Mouse (Mus musculus) forebrain, embryonic 13.5 days (tissue): ENCODE measurements around the gene Lrrc75b. TPM values are rescaled to one million over a fixed set of nuclear protein-coding genes. Genes with fewer than 3 reads are reported as not detected.
"Not testable (repeated sequence)": the region's sequence is repeated elsewhere in the genome, so short reads cannot be mapped to it uniquely, and the experiment has no call there.

Experiments used
- ATAC-seq: fragments of 200-750 bp; cut with Nextera tagmentation; 2 replicates; pipeline ENCODE4 v1.8.0; 2017
- H3K27ac ChIP-seq: fragments of 300-500 bp; sonication (generic); 2 replicates; pipeline ENCODE4 v1.5.1; 2015; ENCODE audit warnings: inconsistent platforms, mild to moderate bottlenecking, moderate library complexity
- H3K27me3 ChIP-seq: fragments of 300-500 bp; sonication (generic); 2 replicates; pipeline ENCODE4 v1.6.1; 2015; ENCODE audit warnings: mild to moderate bottlenecking, inconsistent platforms
- H3K36me3 ChIP-seq: fragments of 300-500 bp; sonication (generic); 2 replicates; pipeline ENCODE4 v1.6.1; 2015; ENCODE audit warnings: mild to moderate bottlenecking, inconsistent platforms; ENCODE audit not compliant: poor library complexity, severe bottlenecking
- H3K4me1 ChIP-seq: fragments of 300-500 bp; sonication (generic); 2 replicates; pipeline ENCODE4 v1.6.1; 2015; ENCODE audit warnings: inconsistent platforms
- H3K4me2 ChIP-seq: fragments of 300-500 bp; sonication (generic); 2 replicates; pipeline ENCODE4 v1.6.1; 2015; ENCODE audit warnings: inconsistent platforms, mild to moderate bottlenecking, moderate library complexity
- H3K4me3 ChIP-seq: fragments of 300-500 bp; sonication (generic); 2 replicates; pipeline ENCODE4 v1.5.1; 2015; ENCODE audit warnings: mild to moderate bottlenecking, inconsistent platforms
- H3K9ac ChIP-seq: fragments of 300-500 bp; sonication (generic); 2 replicates; pipeline ENCODE4 v1.6.1; 2015; ENCODE audit warnings: mild to moderate bottlenecking, inconsistent platforms
- H3K9me3 ChIP-seq: fragments of 300-500 bp; sonication (generic); replicated peaks from 2 replicates; pipeline ENCODE4 v1.6.1; 2016; ENCODE audit warnings: inconsistent platforms
- WGBS: fragments of 180-500 bp; shearing (Covaris S2); methylation state at CpG from one replicate; pipeline ENCODE4 v1.1.7; 2015; 5-methylcytosine and 5-hydroxymethylcytosine counted together
- polyA plus RNA-seq: library from polyadenylated mRNA; unstranded; fragments of >200 nt; fragmentation: Nextera tagmentation; extraction: Ambion mirVana; gene quantifications from 2 replicates; pipeline ENCODE4 v1.2.1, GENCODE M21; 2015

Gene Lrrc75b
- polyA plus RNA-seq, 1 experiment from 2014 or later, result 10.4 TPM

DNA sequence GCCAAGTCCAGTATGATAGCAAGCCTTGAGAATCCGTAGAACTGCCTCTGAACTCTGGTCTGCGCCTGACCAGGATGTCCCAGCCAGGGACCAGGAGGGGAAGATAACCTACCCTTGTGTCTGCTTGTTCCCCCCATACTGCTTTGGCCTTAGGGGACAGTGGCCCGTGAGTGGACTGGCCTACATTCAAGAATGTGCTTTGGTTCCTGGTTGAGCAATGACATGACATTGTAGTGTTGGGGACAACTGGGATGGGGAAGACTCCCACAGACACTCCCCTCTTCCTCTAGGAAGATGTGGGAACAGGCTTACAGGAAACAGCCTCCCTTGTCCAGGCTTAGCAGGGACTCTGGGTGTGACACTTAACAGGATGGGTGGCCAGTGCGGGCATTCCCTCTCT, 27.7 kb upstream of the Lrrc75b start:
- no peak overlapping the region for H3K4me3 ChIP-seq
- H3K4me2 ChIP-seq, result no peak overlapping the region
- H3K36me3 ChIP-seq, result no peaks in the 10 kb centered on the region
- no peak overlapping the region for H3K27ac ChIP-seq
- 86% methylated on average over 4 of the region's 4 CpGs for WGBS
- peaks cover 11% of the 10 kb centered on the region for H3K27me3 ChIP-seq
- H3K9ac ChIP-seq, result no peak overlapping the region
- H3K9me3 ChIP-seq, result no peaks in the 10 kb centered on the region
- no peak for ATAC-seq
- peaks cover 10% of the 10 kb centered on the region for H3K4me1 ChIP-seq

DNA sequence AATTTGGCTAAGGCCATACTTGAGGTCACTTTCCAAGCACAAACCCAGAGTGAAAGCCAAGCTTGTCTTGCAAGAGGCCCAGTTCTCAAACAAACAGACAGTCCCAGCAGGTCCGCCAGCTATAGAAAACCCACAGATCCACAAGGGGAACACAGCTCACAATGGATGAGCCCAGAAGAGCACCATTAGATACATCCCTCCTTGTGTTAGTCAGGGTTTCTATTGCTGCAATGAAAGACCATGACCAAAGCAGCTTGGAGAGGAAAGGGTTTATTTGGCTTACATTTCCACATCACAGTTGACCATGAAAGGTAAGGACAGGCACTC, 26.4 kb upstream of the Lrrc75b start:
- Histone ChIP-seq H3K9me3 (no peaks in the 10 kb centered on the region), H3K4me1 (peaks cover 10% of the 10 kb centered on the region), H3K27ac (no peak overlapping the region), H3K27me3 (peaks cover 11% of the 10 kb centered on the region), H3K4me2 (no peak overlapping the region), H3K36me3 (no peaks in the 10 kb centered on the region), H3K9ac (no peak overlapping the region), H3K4me3 (no peak overlapping the region)
- WGBS, result 83% methylated on average over 1 of the region's 1 CpGs
- ATAC-seq, result no peak

DNA sequence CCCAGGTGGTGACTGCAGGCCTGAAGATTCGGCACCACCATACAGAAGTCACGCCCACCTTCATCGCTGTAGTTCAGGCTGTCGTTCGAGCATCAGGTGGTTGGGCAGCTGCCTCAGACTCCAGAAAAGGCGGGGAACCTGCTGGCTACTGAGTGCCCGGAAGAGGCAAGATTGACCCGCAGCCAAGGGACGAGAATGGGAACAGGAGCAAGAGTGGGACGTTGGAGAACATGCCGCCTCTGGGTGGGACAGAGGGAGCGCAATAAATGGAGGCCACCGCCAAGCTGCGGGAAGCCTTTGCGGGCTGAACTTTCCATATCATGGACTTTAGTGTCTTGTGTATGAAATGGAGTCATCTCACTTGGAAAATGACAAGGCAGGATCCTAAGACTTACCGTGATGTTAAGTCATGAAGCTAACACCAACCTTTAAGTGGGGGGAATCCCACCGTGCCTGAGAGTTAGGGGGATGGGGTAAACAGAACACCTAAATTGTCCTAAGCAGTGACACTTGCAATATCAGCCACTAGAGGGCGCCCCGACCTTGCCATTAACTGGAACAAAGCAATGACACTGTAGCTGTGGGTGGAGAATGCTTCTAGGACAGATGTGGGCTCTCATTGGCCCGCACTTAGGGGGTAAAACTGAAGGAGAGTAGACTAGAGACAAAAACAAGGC, 25.9 kb upstream of the Lrrc75b start:
- no peaks in the 10 kb centered on the region for H3K9me3 ChIP-seq
- no peaks in the 10 kb centered on the region for H3K36me3 ChIP-seq
- ATAC-seq, result peak; percentile 88
- peaks cover 11% of the 10 kb centered on the region for H3K27me3 ChIP-seq
- no peak overlapping the region for H3K27ac ChIP-seq
- WGBS, result 24% methylated on average over 20 of the region's 20 CpGs
- peaks cover 10% of the 10 kb centered on the region for H3K4me1 ChIP-seq
- H3K4me3 ChIP-seq, result no peak overlapping the region
- no peak overlapping the region for H3K9ac ChIP-seq
- peak overlapping the region; percentile 26 for H3K4me2 ChIP-seq

DNA sequence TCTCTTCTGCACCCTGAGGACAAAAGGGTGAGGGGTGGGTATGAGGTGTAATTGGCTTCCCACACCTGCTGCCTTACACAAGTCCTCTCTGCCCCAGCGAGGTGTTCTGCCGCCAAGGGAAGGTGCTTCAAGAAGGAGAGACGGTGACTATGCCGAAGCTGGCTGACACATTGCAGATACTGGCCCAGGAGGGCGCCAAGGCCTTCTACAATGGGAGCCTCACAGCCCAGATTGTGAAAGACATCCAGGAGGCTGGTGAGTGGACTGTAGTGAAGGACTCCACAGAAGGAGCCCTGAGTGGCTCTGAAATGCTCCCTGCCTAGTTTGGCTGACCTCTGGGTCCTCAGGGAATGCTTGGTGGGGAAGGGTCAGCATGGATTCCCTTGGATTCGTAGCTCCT, 19.0 kb upstream of the Lrrc75b start:
- no peak overlapping the region for H3K4me2 ChIP-seq
- no peak overlapping the region for H3K4me3 ChIP-seq
- no peak for ATAC-seq
- H3K27me3 ChIP-seq, result no peaks in the 10 kb centered on the region; the same call in 1 of the 2 replicates
- H3K9ac ChIP-seq, result no peak overlapping the region
- no peaks in the 10 kb centered on the region for H3K9me3 ChIP-seq
- H3K36me3 ChIP-seq, result no peaks in the 10 kb centered on the region
- no peak overlapping the region for H3K27ac ChIP-seq
- H3K4me1 ChIP-seq, result no peaks in the 10 kb centered on the region
- 82% methylated on average over 6 of the region's 6 CpGs for WGBS

DNA sequence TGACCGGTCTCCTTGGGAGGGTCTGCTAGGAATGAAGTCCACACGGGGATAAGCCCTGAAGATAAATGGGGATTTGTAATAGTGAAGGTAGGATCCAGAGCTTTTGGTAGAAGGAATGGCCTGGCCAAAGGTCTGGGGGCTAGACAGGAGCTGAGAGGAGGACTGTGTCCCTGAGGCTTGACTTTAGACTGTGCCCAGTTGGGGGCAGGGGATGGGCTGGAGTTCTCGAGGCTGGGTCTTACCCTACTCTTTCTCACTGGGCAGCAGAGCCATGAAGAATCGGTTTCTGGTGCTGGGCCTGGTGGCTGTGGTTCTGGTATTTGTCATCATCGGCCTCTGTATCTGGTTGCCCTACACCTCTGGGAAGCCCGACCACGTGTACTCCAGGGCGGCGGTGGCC, 13.8 kb upstream of the Lrrc75b start:
- Histone ChIP-seq H3K27me3 (no peaks in the 10 kb centered on the region; the same call in 1 of the 2 replicates), H3K4me1 (no peaks in the 10 kb centered on the region), H3K36me3 (no peaks in the 10 kb centered on the region), H3K4me3 (no peak overlapping the region), H3K4me2 (no peak overlapping the region), H3K9ac (0 out of 2 replicates have a peak overlapping the region, but pooled peaks have one; percentile 1), H3K27ac (no peak overlapping the region), H3K9me3 (no peaks in the 10 kb centered on the region)
- 90% methylated on average over 9 of the region's 9 CpGs for WGBS
- ATAC-seq, result no peak

DNA sequence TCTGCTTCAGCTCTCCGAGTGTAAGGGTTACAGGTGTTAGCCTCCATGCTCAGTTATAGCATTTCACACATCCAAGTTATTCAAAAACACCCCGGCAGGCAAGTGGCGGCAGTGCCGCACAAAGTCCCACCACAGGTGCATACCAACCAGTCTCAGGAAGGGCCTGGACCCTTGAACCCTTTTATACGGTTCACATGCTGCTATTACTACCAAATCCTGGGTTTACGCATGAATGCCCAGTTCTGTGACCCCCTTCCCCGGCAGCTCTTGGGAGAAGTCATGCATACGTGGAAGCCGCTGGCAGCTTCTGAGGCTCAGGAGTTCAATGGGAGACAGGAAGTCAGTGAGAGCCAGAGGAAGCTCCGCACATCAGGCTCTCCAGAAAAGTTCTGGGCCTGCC, 13.1 kb upstream of the Lrrc75b start:
- 44% methylated on average over 10 of the region's 10 CpGs for WGBS

DNA sequence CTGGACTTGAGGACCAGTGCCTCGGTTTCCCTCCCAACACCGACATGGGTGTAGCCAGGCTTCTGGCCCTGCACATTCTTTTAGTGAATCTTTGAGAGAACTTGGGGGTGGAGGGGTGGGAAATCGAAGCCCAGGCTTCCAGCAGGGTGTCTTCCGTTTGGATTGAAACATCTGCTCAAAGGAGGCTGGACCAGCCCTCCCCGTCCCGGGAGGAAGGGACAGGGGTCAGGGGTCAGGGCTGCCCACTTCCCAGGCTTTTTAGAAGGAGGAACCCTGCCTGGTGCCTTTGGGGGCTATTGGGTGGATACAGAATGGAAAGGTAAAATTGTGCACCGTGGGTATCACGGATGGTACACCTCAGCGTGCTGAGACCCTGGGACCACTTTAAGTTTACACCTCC, 11.8 kb upstream of the Lrrc75b start:
- Histone ChIP-seq H3K4me2 (no peak overlapping the region), H3K27ac (no peak overlapping the region), H3K9me3 (no peaks in the 10 kb centered on the region), H3K36me3 (no peaks in the 10 kb centered on the region), H3K4me1 (no peaks in the 10 kb centered on the region), H3K9ac (no peak overlapping the region), H3K27me3 (peaks cover 5% of the 10 kb centered on the region; the same call in 1 of the 2 replicates), H3K4me3 (no peak overlapping the region)
- no peak for ATAC-seq
- WGBS, result 43% methylated on average over 9 of the region's 9 CpGs

More for the DNA sequence above, 13.1 kb upstream of the Lrrc75b start:
- Histone ChIP-seq H3K9ac (no peak overlapping the region), H3K9me3 (no peaks in the 10 kb centered on the region), H3K36me3 (no peaks in the 10 kb centered on the region), H3K4me1 (no peaks in the 10 kb centered on the region), H3K4me2 (no peak overlapping the region), H3K4me3 (no peak overlapping the region), H3K27ac (no peak overlapping the region), H3K27me3 (peaks cover 5% of the 10 kb centered on the region; the same call in 1 of the 2 replicates)
- no peak for ATAC-seq

DNA sequence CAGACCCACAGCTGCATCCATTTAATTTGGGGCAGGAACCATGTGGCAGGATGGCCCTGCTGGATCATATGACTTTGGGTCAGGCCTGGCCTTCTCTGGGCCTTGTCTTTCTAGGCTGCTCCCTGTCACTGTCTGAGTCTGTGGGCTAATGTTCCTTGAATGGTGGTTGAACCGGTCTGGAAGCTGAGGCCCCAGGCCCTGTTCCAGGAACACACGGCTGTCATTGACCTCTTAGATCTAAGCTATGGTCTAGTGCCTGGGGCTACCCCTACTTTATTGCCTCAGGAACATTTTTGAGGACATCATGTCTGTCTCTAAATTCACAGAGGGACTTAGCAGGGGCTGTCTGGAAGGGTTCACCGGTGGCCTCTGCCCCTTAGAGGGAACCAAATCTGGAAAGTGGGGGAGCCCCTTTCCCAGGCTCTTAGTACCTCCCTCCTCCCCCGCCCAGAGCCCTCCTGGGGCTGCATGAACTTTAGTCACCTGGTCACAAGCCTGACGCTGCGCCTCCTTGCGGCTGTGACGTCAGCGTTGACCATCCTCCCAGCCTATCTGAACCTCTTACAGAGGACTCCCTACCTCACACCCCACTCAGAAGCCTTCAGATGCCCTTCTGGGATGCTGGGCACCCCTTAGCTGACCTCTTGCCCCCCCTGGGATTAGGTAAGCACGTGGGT, 11.0 kb upstream of the Lrrc75b start:
- no peaks in the 10 kb centered on the region for H3K36me3 ChIP-seq
- 31% methylated on average over 10 of the region's 10 CpGs for WGBS
- no peaks in the 10 kb centered on the region for H3K9me3 ChIP-seq
- H3K4me2 ChIP-seq, result no peak overlapping the region
- ATAC-seq, result no peak
- no peak overlapping the region for H3K27ac ChIP-seq
- H3K4me3 ChIP-seq, result no peak overlapping the region
- H3K27me3 ChIP-seq, result peaks cover 5% of the 10 kb centered on the region; the same call in 1 of the 2 replicates
- H3K4me1 ChIP-seq, result no peaks in the 10 kb centered on the region
- H3K9ac ChIP-seq, result no peak overlapping the region

DNA sequence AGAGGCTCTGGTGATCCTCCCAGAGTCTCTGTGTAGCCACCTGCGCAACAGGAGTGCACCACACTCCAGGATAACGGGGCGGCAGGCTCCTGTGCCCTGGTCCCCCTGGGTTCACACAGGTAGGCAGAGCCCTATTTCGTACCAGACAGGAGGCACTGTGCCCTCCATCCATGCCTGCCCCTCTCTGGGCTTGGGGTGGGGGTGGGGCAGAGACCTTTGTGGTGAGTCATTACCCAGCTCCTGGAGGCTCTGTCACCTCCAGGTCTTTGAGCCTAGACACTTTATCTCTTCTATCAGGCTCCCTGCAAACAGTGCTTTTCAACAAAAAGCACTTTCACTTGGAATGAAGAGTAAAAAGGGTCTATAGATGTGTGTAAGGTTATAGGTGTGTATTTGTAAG, 8.7 kb upstream of the Lrrc75b start:
- Histone ChIP-seq H3K4me3 (no peak overlapping the region), H3K27ac (no peak overlapping the region), H3K9me3 (no peaks in the 10 kb centered on the region), H3K4me1 (no peaks in the 10 kb centered on the region), H3K27me3 (peaks cover 12% of the 10 kb centered on the region; the same call in 1 of the 2 replicates), H3K4me2 (no peak overlapping the region), H3K36me3 (no peaks in the 10 kb centered on the region), H3K9ac (no peak overlapping the region)
- ATAC-seq, result no peak
- WGBS, result 7% methylated on average over 4 of the region's 4 CpGs

DNA sequence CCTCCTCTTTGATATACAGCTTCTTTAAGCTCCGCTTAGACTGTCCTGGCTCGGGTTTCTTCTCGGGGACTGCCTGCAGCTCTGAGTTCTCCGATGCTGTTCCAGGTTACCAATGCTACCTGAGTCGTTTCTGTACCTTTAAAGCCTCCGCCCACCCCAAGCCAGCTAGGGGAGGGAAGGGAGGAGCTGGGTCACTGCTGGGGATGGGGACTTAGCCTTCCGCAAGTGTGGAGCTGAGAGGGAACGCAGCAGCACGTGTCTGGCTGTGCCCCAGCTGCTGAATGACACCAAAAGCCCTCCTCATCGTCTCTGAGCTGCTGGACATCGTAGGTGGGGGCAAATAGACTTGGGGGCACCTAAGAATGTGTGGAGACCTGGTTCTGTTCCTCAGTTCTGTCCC, 8.3 kb upstream of the Lrrc75b start:
- no peak for ATAC-seq
- no peak overlapping the region for H3K9ac ChIP-seq

DNA sequence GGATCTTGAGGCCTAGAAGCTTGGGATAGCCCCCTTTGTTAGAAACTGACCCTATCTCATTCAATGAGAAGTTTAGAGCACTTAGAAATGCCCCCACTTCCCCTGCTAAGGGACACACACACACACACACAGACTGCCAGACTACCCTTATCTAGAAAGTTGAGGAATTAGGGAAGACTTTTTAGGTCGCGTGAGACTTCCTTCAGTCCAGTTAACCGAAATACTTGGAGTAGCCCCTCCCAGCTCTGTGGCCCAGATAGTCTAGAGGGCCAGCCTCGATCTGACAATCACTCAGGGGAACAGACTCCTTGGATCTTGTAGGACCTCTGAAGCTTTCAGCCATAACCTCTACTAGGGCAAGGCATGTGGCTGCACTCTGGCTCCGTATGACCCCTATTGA, 7.9 kb upstream of the Lrrc75b start:
- no peak overlapping the region for H3K9ac ChIP-seq
- H3K4me1 ChIP-seq, result no peaks in the 10 kb centered on the region
- H3K4me3 ChIP-seq, result no peak overlapping the region
- H3K9me3 ChIP-seq, result no peaks in the 10 kb centered on the region
- H3K4me2 ChIP-seq, result no peak overlapping the region
- H3K27me3 ChIP-seq, result peaks cover 14% of the 10 kb centered on the region
- H3K36me3 ChIP-seq, result no peaks in the 10 kb centered on the region
- no peak overlapping the region for H3K27ac ChIP-seq
- WGBS, result 43% methylated on average over 5 of the region's 5 CpGs
- ATAC-seq, result no peak

More for the DNA sequence above, 8.3 kb upstream of the Lrrc75b start:
- Histone ChIP-seq H3K4me2 (no peak overlapping the region), H3K27me3 (peaks cover 13% of the 10 kb centered on the region; the same call in 1 of the 2 replicates), H3K9me3 (no peaks in the 10 kb centered on the region), H3K36me3 (no peaks in the 10 kb centered on the region), H3K4me3 (no peak overlapping the region), H3K4me1 (no peaks in the 10 kb centered on the region), H3K27ac (no peak overlapping the region)
- WGBS, result 6% methylated on average over 11 of the region's 11 CpGs

DNA sequence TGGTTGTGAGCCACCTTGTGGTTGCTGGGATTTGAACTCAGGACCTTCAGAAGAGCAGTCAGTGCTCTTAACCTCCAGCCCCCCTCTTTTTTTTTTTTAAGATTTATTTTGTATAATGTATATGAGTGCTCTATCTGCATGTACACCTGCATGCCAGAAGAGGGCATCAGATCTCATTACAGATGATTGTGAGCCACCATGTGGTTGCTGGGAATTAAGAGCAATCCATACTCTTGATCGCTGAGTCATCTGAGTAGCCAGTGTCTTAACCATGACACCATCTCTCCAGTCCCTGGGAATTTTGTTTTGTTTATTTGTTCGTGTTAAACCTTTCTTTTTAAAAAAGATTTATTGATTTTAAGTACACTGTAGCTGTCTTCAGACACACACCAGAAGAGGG, 6.6 kb upstream of the Lrrc75b start:
- not testable (repeated sequence) for H3K9ac ChIP-seq, H3K4me3 ChIP-seq, H3K36me3 ChIP-seq, H3K27ac ChIP-seq, H3K9me3 ChIP-seq, ATAC-seq, H3K4me2 ChIP-seq, H3K4me1 ChIP-seq
- 91% methylated on average over 2 of the region's 2 CpGs for WGBS
- H3K27me3 ChIP-seq, result peaks cover 23% of the 10 kb centered on the region
